Mouse (Mus musculus): Measurements from ENCODE around the gene Setdb1. TPM values are rescaled to one million over a fixed set of nuclear protein-coding genes. Genes with fewer than 3 reads are reported as not detected.
A peak's percentile ranks its signal among the peaks of the same experiment; 100 is the strongest.

The Setdb1 gene
- total and polyA plus RNA-seq, 3 experiments, result 101 to 116 TPM; not detected in 1

DNA sequence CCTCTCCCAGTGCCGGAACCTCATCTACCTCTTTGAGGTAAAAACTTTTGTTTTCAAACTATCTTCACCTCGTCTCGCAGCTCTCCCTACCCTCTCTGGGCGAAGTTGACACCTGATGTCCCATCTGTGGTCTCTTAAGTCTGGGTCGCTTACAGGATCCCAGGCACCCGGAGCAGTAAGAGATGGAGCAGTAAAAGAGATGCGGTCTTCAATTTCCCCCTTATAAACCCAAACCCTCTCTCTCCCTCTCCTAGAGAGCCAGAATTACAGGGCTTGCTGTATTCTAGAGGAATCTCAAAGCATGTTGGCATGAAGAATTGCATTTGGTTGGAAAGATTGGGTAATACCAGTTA is 73.4 kb downstream of the Setdb1 start:
- no peak; the same call in none of the 2 replicates for TF ChIP-seq TBP (IDR thresholded peaks at IDR 0.05; ENCODE audit: low read depth, low read length)
- TF ChIP-seq CTCF (IDR thresholded peaks at IDR 0.05 in 2 of 3, conservative IDR thresholded peaks at IDR 0.05 in 1 of 3; ENCODE audit: control insufficient read depth in 1 of 3, insufficient read depth in 1 of 3, low read depth in 2 of 3, low read length in 3 of 3, poor library complexity in 1 of 3, severe bottlenecking in 1 of 3), result 0 out of 6 replicates have a peak, but pooled peaks of 1 of the 3 experiments have one; percentile 8
- Histone ChIP-seq H3K9ac (ENCODE audit: control insufficient read depth, low read depth, low read length, poor library complexity, severe bottlenecking) (peak overlapping the region; percentile 80), H3K27ac (ENCODE audit: control insufficient read depth, low read depth, low read length) (peak overlapping the region; percentile 89), H3K4me3 (ENCODE audit: control insufficient read depth in 1 of 2, insufficient read depth in 1 of 2, low read depth in 2 of 2, low read length in 2 of 2) (peak overlapping the region; percentile 77 to 86), H3K4me1 (ENCODE audit: control insufficient read depth in 1 of 2, insufficient read depth in 2 of 2, low read length in 2 of 2) (peaks cover 24 to 50% of the 10 kb centered on the region in 2 experiments), H3K9me3 (replicated peaks; ENCODE audit: insufficient read depth, low read length) (no peaks in the 10 kb centered on the region), H3K79me2 (ENCODE audit: control insufficient read depth, insufficient read depth, low read length, poor library complexity) (peaks cover 52% of the 10 kb centered on the region), H3K36me3 (ENCODE audit: control insufficient read depth in 1 of 2, insufficient read depth in 2 of 2, low read length in 2 of 2) (peaks cover 7 to 47% of the 10 kb centered on the region in 2 experiments), H3K27me3 (ENCODE audit: control insufficient read depth in 1 of 2, insufficient read depth in 2 of 2, low read length in 2 of 2) (no peaks in the 10 kb centered on the region)
- no peak for DNase-seq (ENCODE audit: low read depth, low spot score)

DNA sequence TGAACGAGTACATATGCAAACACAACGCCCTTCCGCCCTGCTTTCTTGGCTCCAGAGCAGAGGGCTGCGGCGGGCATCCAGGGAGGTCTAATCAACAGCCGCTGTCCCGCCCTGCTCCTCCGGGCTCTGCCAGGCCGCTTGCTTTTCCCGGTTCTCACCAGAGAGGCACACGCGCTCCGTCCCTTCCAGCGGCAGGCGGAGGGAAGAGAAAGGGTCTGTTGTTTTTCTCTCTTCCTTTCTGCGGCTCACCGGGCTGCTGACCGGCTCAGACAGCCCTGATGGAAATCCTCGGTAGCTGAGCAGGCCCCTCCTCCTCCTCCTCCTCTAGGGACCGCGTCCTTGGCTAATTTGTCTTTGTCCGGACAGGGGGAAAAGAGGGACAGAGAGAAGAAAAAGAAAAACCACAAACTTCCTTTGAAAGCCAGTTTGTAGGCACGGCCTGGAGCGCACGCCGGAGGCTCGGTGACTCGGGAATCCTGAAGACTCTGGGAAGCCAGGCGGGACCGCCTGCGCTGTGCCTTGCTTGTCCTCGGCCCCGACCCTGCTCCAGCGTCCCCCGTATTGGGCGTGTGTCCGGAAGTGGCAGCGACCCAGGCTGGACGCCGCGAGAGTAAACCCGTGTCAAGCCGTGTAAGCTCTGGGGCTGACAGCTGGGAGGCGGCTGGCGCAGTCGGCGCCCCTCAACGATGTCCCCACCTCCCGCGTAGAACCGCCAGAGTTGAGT is 74.0 kb downstream of the Setdb1 start:
- TF ChIP-seq USF2 (IDR thresholded peaks at IDR 0.05; ENCODE audit: borderline replicate concordance in 1 of 2, insufficient read depth in 1 of 2, low read depth in 1 of 2, low read length in 2 of 2) (no peak), MAX (IDR thresholded peaks at IDR 0.05; ENCODE audit: low read length) (no peak), KAT2A (conservative IDR thresholded peaks at IDR 0.05; ENCODE audit: low read depth, low read length) (no peak), TBP (IDR thresholded peaks at IDR 0.05; ENCODE audit: low read depth, low read length) (0 out of 2 replicates have a peak, but pooled peaks have one; percentile 79), RCOR1 (IDR thresholded peaks at IDR 0.05; ENCODE audit: low read depth, low read length) (no peak), POLR2A (IDR thresholded peaks at IDR 0.05; ENCODE audit: control insufficient read depth in 1 of 2, insufficient read depth in 1 of 2, low read depth in 1 of 2, low read length in 2 of 2, poor library complexity in 1 of 2) (peak in 1 of 2 experiments; percentile 61; a peak in 1 of 4 replicates), UBTF (IDR thresholded peaks at IDR 0.05; ENCODE audit: borderline replicate concordance, insufficient read depth, low read depth, low read length) (peak; percentile 98), MYC (IDR thresholded peaks at IDR 0.05; ENCODE audit: low read depth, low read length) (no peak), POLR2AphosphoS5 (IDR thresholded peaks at IDR 0.05; ENCODE audit: borderline replicate concordance, low read depth, low read length) (0 out of 2 replicates have a peak, but pooled peaks have one; percentile 11), ETS1 (IDR thresholded peaks at IDR 0.05; ENCODE audit: low read depth, low read length) (no peak)
- Histone ChIP-seq H3K36me3 (ENCODE audit: control insufficient read depth in 1 of 2, insufficient read depth in 2 of 2, low read length in 2 of 2) (peaks cover 3 to 52% of the 10 kb centered on the region in 2 experiments), H3K4me3 (ENCODE audit: control insufficient read depth in 1 of 2, insufficient read depth in 1 of 2, low read depth in 2 of 2, low read length in 2 of 2) (peak overlapping the region; percentile 77 to 86), H3K4me1 (ENCODE audit: control insufficient read depth in 1 of 2, insufficient read depth in 2 of 2, low read length in 2 of 2) (peaks cover 26 to 55% of the 10 kb centered on the region in 2 experiments), H3K27me3 (ENCODE audit: control insufficient read depth in 1 of 2, insufficient read depth in 2 of 2, low read length in 2 of 2) (no peaks in the 10 kb centered on the region), H3K79me2 (ENCODE audit: control insufficient read depth, insufficient read depth, low read length, poor library complexity) (peaks cover 52% of the 10 kb centered on the region), H3K27ac (ENCODE audit: control insufficient read depth, low read depth, low read length) (peak overlapping the region; percentile 89), H3K9ac (ENCODE audit: control insufficient read depth, low read depth, low read length, poor library complexity, severe bottlenecking) (peak overlapping the region; percentile 80), H3K9me3 (replicated peaks; ENCODE audit: insufficient read depth, low read length) (no peaks in the 10 kb centered on the region)
- peak; percentile 93 for DNase-seq (ENCODE audit: low read depth, low spot score)

DNA sequence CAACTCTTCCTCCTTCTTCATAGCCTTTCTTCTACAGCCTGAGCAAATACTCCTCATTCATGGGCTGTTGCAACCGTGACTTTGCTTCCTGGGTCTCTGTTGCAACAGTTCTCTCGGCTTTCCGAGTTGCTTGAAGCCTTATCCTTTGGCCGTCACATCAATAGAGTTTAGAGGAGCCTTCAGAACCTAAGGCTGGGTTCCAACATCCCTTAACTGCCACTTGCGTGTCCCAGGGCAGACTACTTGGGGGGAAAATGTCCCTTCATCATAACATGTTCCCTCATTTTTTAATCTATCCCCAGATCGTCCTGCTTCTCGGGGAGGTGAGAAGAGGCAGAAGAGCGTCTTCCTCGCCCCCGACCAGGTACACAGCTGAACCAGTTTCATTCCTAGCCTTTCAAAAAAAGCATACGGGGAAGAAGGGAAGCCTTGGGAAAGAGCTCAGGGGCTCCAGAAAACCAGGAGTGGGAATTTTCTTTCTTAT is 74.6 kb downstream of the Setdb1 start:
- Histone ChIP-seq H3K36me3 (ENCODE audit: control insufficient read depth in 1 of 2, insufficient read depth in 2 of 2, low read length in 2 of 2) (peaks cover 0 to 53% of the 10 kb centered on the region in 2 experiments; a peak in 3 of 4 replicates), H3K4me3 (ENCODE audit: control insufficient read depth in 1 of 2, insufficient read depth in 1 of 2, low read depth in 2 of 2, low read length in 2 of 2) (peak overlapping the region; percentile 77 to 86), H3K9ac (ENCODE audit: control insufficient read depth, low read depth, low read length, poor library complexity, severe bottlenecking) (peak overlapping the region; percentile 80), H3K27ac (ENCODE audit: control insufficient read depth, low read depth, low read length) (peak overlapping the region; percentile 89), H3K4me1 (ENCODE audit: control insufficient read depth in 1 of 2, insufficient read depth in 2 of 2, low read length in 2 of 2) (peaks cover 28 to 54% of the 10 kb centered on the region in 2 experiments), H3K9me3 (replicated peaks; ENCODE audit: insufficient read depth, low read length) (no peaks in the 10 kb centered on the region), H3K27me3 (ENCODE audit: control insufficient read depth in 1 of 2, insufficient read depth in 2 of 2, low read length in 2 of 2) (no peaks in the 10 kb centered on the region), H3K79me2 (ENCODE audit: control insufficient read depth, insufficient read depth, low read length, poor library complexity) (peaks cover 47% of the 10 kb centered on the region)
- DNase-seq (ENCODE audit: low read depth, low spot score), result peak; percentile 92
- no peak for TF ChIP-seq ZKSCAN1 (IDR thresholded peaks at IDR 0.05; ENCODE audit: low read depth, low read length)
- TF ChIP-seq TCF12 (IDR thresholded peaks at IDR 0.05; ENCODE audit: low read depth, low read length), result no peak
- no peak for TF ChIP-seq HCFC1 (IDR thresholded peaks at IDR 0.05; ENCODE audit: low read depth, low read length)
- no peak for TF ChIP-seq USF2 (IDR thresholded peaks at IDR 0.05; ENCODE audit: borderline replicate concordance in 1 of 2, insufficient read depth in 1 of 2, low read depth in 1 of 2, low read length in 2 of 2)
- no peak; the same call in 1 of the 2 replicates for TF ChIP-seq TAL1 (IDR thresholded peaks at IDR 0.05; ENCODE audit: low read length)
- TF ChIP-seq POLR2AphosphoS2 (IDR thresholded peaks at IDR 0.05; ENCODE audit: low read length), result no peak
- TF ChIP-seq ELF1 (IDR thresholded peaks at IDR 0.05; ENCODE audit: low read depth, low read length), result no peak
- TF ChIP-seq GATA1 (IDR thresholded peaks at IDR 0.05; ENCODE audit: low read depth, low read length), result peak; percentile 0; the same call in 1 of the 2 replicates
- TF ChIP-seq TBP (IDR thresholded peaks at IDR 0.05; ENCODE audit: low read depth, low read length), result peak; percentile 96
- peak; percentile 14; the same call in 1 of the 2 replicates for TF ChIP-seq POLR2AphosphoS5 (IDR thresholded peaks at IDR 0.05; ENCODE audit: borderline replicate concordance, low read depth, low read length)
- TF ChIP-seq NELFE (IDR thresholded peaks at IDR 0.05; ENCODE audit: low read depth, low read length), result no peak
- TF ChIP-seq GABPA (IDR thresholded peaks at IDR 0.05; ENCODE audit: low read depth, low read length), result no peak
- no peak for TF ChIP-seq MYC (IDR thresholded peaks at IDR 0.05; ENCODE audit: low read depth, low read length)
- no peak for TF ChIP-seq MAX (IDR thresholded peaks at IDR 0.05; ENCODE audit: low read length)
- TF ChIP-seq KAT2A (conservative IDR thresholded peaks at IDR 0.05; ENCODE audit: low read depth, low read length), result no peak
- no peak for TF ChIP-seq JUND (IDR thresholded peaks at IDR 0.05; ENCODE audit: low read depth, low read length)
- no peak for TF ChIP-seq MYB (IDR thresholded peaks at IDR 0.05; ENCODE audit: low read depth, low read length)
